Mouse (Mus musculus) layer of hippocampus, postnatal 25 days (tissue): ENCODE measurements around the gene Adam22. TPM values are rescaled to one million over a fixed set of nuclear protein-coding genes. Genes with fewer than 3 reads are reported as not detected.
A peak's percentile ranks its signal among the peaks of the same experiment; 100 is the strongest.

Experiments used
- DNase-seq, 2 experiments: peaks; one replicate each; pipeline ENCODE4 v3.0.0; 2022; ENCODE audit warnings: mixed read lengths in 2 of 2, low spot score in 1 of 2; ENCODE audit errors: extremely low spot score in 1 of 2
- total RNA-seq, 2 experiments: library from RNA; stranded (reverse); gene quantifications; 2 replicates each; pipeline ENCODE4 v1.2.3; 2021

Gene Adam22
- 100 to 1,000 TPM; 153 to 154 TPM for total RNA-seq

- peak; percentile 86 to 92 for DNase-seq
Measured at GRCm38 (mm10) chr5:8367614-8368327, at the start of gene Adam22. Gene Adam22, minus strand, starts transcription at chr5:8368160.

- no peak for DNase-seq
Measured at GRCm38 (mm10) chr5:8417443-8417842, 49.5 kb upstream of the Adam22 start.

GRCm38 (mm10) chr5:8416683-8417413 is 48.9 kb upstream of the Adam22 start:
- no peak for DNase-seq

- DNase-seq: no peak
Measured at GRCm38 (mm10) chr5:8408746-8409145, 40.8 kb upstream of the Adam22 start.

GRCm38 (mm10) chr5:8397587-8398249 is 29.8 kb upstream of the Adam22 start:
- DNase-seq: no peak

- no peak for DNase-seq
Measured at GRCm38 (mm10) chr5:8393891-8394583, 26.1 kb upstream of the Adam22 start.

- no peak for DNase-seq
Measured at GRCm38 (mm10) chr5:8374297-8374906, 6.4 kb upstream of the Adam22 start.

- no peak for DNase-seq
Measured at GRCm38 (mm10) chr5:8373415-8373814, 5.5 kb upstream of the Adam22 start.

GRCm38 (mm10) chr5:8368781-8369180 is 821 bp upstream of the Adam22 start:
- DNase-seq: no peak

- no peak for DNase-seq
Measured at GRCm38 (mm10) chr5:8368328-8368692, 350 bp upstream of the Adam22 start.

- peak; percentile 36 to 44 for DNase-seq
Measured at GRCm38 (mm10) chr5:8366771-8367613, 968 bp downstream of the Adam22 start.

GRCm38 (mm10) chr5:8362361-8362760 is 5.6 kb downstream of the Adam22 start:
- DNase-seq: no peak

GRCm38 (mm10) chr5:8357677-8358076 is 10.3 kb downstream of the Adam22 start:
- DNase-seq: no peak

- DNase-seq: no peak
Measured at GRCm38 (mm10) chr5:8356885-8357651, 10.9 kb downstream of the Adam22 start.

GRCm38 (mm10) chr5:8356326-8356725 is 11.6 kb downstream of the Adam22 start:
- no peak for DNase-seq

- no peak for DNase-seq
Measured at GRCm38 (mm10) chr5:8349557-8349956, 18.4 kb downstream of the Adam22 start.

- no peak for DNase-seq
Measured at GRCm38 (mm10) chr5:8346329-8346728, 21.6 kb downstream of the Adam22 start.

- no peak for DNase-seq
Measured at GRCm38 (mm10) chr5:8343296-8343695, 24.7 kb downstream of the Adam22 start.

GRCm38 (mm10) chr5:8341676-8342075 is 26.3 kb downstream of the Adam22 start:
- DNase-seq: no peak
